Mouse (Mus musculus) olfactory bulb, adult 2 months (tissue): ENCODE results near the gene Dna2.
"Not testable (repeated sequence)": the region's sequence is repeated elsewhere in the genome, so short reads cannot be mapped to it uniquely, and the experiment has no call there.

Source experiments
- CTCF ChIP-seq: fragments of 200-500 bp; IDR thresholded peaks from 2 replicates; pipeline ENCODE4 v1.5.1; 2012; ENCODE audit warnings: low read depth, mild to moderate bottlenecking, low read length, moderate library complexity; ENCODE audit not compliant: insufficient read depth
- POLR2A ChIP-seq: fragments of 200-500 bp; IDR thresholded peaks from 2 replicates; pipeline ENCODE4 v1.6.1; 2012; ENCODE audit warnings: mild to moderate bottlenecking, low read depth, low read length, moderate library complexity; ENCODE audit not compliant: insufficient read depth

- not testable (repeated sequence) for TF ChIP-seq CTCF, POLR2A
These were observed 37.9 kb upstream of the Dna2 start, which contains the start of gene Tet1 for GRCm38 (mm10) chr10:62908896-62909295.
